In genomic region chr4:120285730-120286129, GRCm38 (mm10) we compare ENCODE assay signal across 10 mouse cellular contexts. TPM values are rescaled to one million over a fixed set of nuclear protein-coding genes. Genes with fewer than 3 reads are reported as not detected.
A peak's percentile ranks its signal among the peaks of the same experiment; 100 is the strongest.
DNase-seq lines count a peak whose midpoint lies in the region; ATAC-seq and TF ChIP-seq lines count a peak whose summit lies in the region.
"Had no signal": no experiment of that assay in that cellular context is flagged by ENCODE, and none has a peak within 500 bp of the region (broad histone marks: within the 10 kb centered on the region; RNA-seq: fewer than 3 reads in every experiment).

No protein-coding gene starts in this region.

- intact Hi-C loops in gastrocnemius, adult 2 months (cut with DNase I), result loop anchor here (5.0 kb wide), 1 partner anchor 58 kb away; no protein-coding TSS in a partner anchor
- intact Hi-C loops in gastrocnemius, postnatal 14 days (cut with DNase I; ENCODE audit: low total_unique reads), result no loop called here

- H3K4me2 ChIP-seq in stomach, embryonic 15.5 days, result peak overlapping the region; percentile 21
- no peak overlapping the region; the same call in 1 of the 2 replicates for H3K4me2 ChIP-seq in stomach, postnatal 0 days (replicated peaks; ENCODE audit: low read depth)
- peak overlapping the region; percentile 100; the same call in 1 of the 2 replicates for H3K4me2 ChIP-seq in limb, embryonic 15.5 days
- peak overlapping the region; percentile 100; the same call in 1 of the 2 replicates for H3K4me2 ChIP-seq in stomach, embryonic 16.5 days (ENCODE audit: low read depth, low read length)

- ATAC-seq in stomach, embryonic 15.5 days (ENCODE audit: insufficient read depth, low FRiP score, low read depth), result no peak
- no peak for ATAC-seq in stomach, postnatal 0 days (ENCODE audit: low FRiP score, low TSS enrichment)
- ATAC-seq in limb, embryonic 15.5 days (ENCODE audit: insufficient number of reproducible peaks, low FRiP score, low TSS enrichment, low read depth), result no peak
- no peak for ATAC-seq in stomach, embryonic 16.5 days (ENCODE audit: insufficient read depth, low FRiP score)
- no peak for ATAC-seq in inflammation-experienced regulatory T-cells, adult 6 months

- H3K9ac ChIP-seq in stomach, embryonic 15.5 days, result no peak overlapping the region
- H3K9ac ChIP-seq in stomach, postnatal 0 days (ENCODE audit: low read length), result no peak overlapping the region
- H3K9ac ChIP-seq in limb, embryonic 15.5 days, result no peak overlapping the region
- no peak overlapping the region for H3K9ac ChIP-seq in stomach, embryonic 16.5 days (ENCODE audit: low read length)

- no peaks in the 10 kb centered on the region for H3K9me3 ChIP-seq in stomach, embryonic 15.5 days
- no peaks in the 10 kb centered on the region for H3K9me3 ChIP-seq in stomach, postnatal 0 days (ENCODE audit: control insufficient read depth, low read length)
- no peaks in the 10 kb centered on the region for H3K9me3 ChIP-seq in limb, embryonic 15.5 days
- H3K9me3 ChIP-seq in stomach, embryonic 16.5 days (replicated peaks; ENCODE audit: control insufficient read depth, low read length), result no peaks in the 10 kb centered on the region

- peaks cover 23% of the 10 kb centered on the region for H3K4me1 ChIP-seq in stomach, embryonic 15.5 days
- peaks cover 6% of the 10 kb centered on the region for H3K4me1 ChIP-seq in stomach, postnatal 0 days (replicated peaks; ENCODE audit: control insufficient read depth, insufficient read depth)
- peaks cover 46% of the 10 kb centered on the region for H3K4me1 ChIP-seq in limb, embryonic 15.5 days
- peaks cover 20% of the 10 kb centered on the region for H3K4me1 ChIP-seq in stomach, embryonic 16.5 days (ENCODE audit: control insufficient read depth, insufficient read depth, low read length)

- no peak for TF ChIP-seq EP300 in stomach, postnatal 0 days (optimal IDR thresholded peaks at IDR 0.05)

- 100% methylated on average over 1 of the region's 1 CpGs for WGBS in stomach, embryonic 15.5 days
- 83% methylated on average over 1 of the region's 1 CpGs for WGBS in stomach, postnatal 0 days
- 86% methylated on average over 1 of the region's 1 CpGs for WGBS in limb, embryonic 15.5 days
- WGBS in stomach, embryonic 16.5 days, result 73% methylated on average over 1 of the region's 1 CpGs

- TF ChIP-seq CTCF in gastrocnemius, adult 2 months (IDR thresholded peaks at IDR 0.05), result no peak
- no peak for TF ChIP-seq CTCF in stomach, postnatal 0 days (IDR thresholded peaks at IDR 0.05; ENCODE audit: low read depth)

- peaks cover 51% of the 10 kb centered on the region for H3K27me3 ChIP-seq in stomach, embryonic 15.5 days (replicated peaks)
- H3K27me3 ChIP-seq in stomach, postnatal 0 days (ENCODE audit: control insufficient read depth, insufficient read depth, low read length), result peaks cover 2% of the 10 kb centered on the region; the same call in 1 of the 2 replicates
- peaks cover 72% of the 10 kb centered on the region for H3K27me3 ChIP-seq in limb, embryonic 15.5 days
- H3K27me3 ChIP-seq in stomach, embryonic 16.5 days (ENCODE audit: control insufficient read depth, insufficient read depth, low read length), result peaks cover 26% of the 10 kb centered on the region

- H3K36me3 ChIP-seq in stomach, embryonic 15.5 days, result no peaks in the 10 kb centered on the region
- no peaks in the 10 kb centered on the region for H3K36me3 ChIP-seq in stomach, postnatal 0 days (ENCODE audit: control insufficient read depth, insufficient read depth, low read length)
- no peaks in the 10 kb centered on the region for H3K36me3 ChIP-seq in limb, embryonic 15.5 days
- no peaks in the 10 kb centered on the region for H3K36me3 ChIP-seq in stomach, embryonic 16.5 days (ENCODE audit: control insufficient read depth, insufficient read depth, low read length)

- H3K4me3 ChIP-seq in gastrocnemius, adult 2 months, result peak overlapping the region; percentile 92
- H3K4me3 ChIP-seq in stomach, embryonic 15.5 days (replicated peaks), result no peak overlapping the region
- no peak overlapping the region for H3K4me3 ChIP-seq in stomach, postnatal 0 days (ENCODE audit: low read depth, low read length)
- no peak overlapping the region for H3K4me3 ChIP-seq in limb, embryonic 15.5 days
- H3K4me3 ChIP-seq in stomach, embryonic 16.5 days (replicated peaks; ENCODE audit: low read length), result 0 out of 2 replicates have a peak overlapping the region, but pooled peaks have one; percentile 1

- 0 out of 2 replicates have a peak overlapping the region, but pooled peaks have one; percentile 3 for H3K27ac ChIP-seq in gastrocnemius, adult 2 months
- H3K27ac ChIP-seq in stomach, embryonic 15.5 days, result no peak overlapping the region
- no peak overlapping the region for H3K27ac ChIP-seq in stomach, postnatal 0 days (replicated peaks)
- no peak overlapping the region for H3K27ac ChIP-seq in limb, embryonic 15.5 days
- H3K27ac ChIP-seq in stomach, embryonic 16.5 days (ENCODE audit: low read length), result no peak overlapping the region

- no peak for DNase-seq in gastrocnemius, adult 2 months
- DNase-seq in gastrocnemius, postnatal 14 days, result no peak
- DNase-seq in stomach, postnatal 0 days (ENCODE audit: low spot score), result no peak
- no peak for DNase-seq in kidney, adult 18-20 months
- DNase-seq: adrenal gland, adult 2 months; kidney, adult 8-10 months had no signal

RNA-seq across cellular contexts. Expression of gene Foxo6, which starts 1.4 kb away (rescaled TPM):
- total RNA-seq in gastrocnemius, adult 2 months (2021), result 10 to 100 TPM in 1 of 2 experiments, 1 to 10 TPM in 1; 4.3 to 10.0 TPM
- total RNA-seq in gastrocnemius, postnatal 14 days (2021), result 10 to 100 TPM in 1 of 2 experiments, 1 to 10 TPM in 1; 6.7 to 11.6 TPM
- 0.13 and 0.37 TPM in 2 replicates for polyA plus RNA-seq in stomach, embryonic 15.5 days (2015; fragmentation: Nextera tagmentation; extraction: Ambion mirVana)
- polyA plus RNA-seq in stomach, postnatal 0 days (2015; fragmentation: Nextera tagmentation; extraction: Ambion mirVana), result 0.28 and 0.53 TPM in 2 replicates
- polyA plus RNA-seq in limb, embryonic 15.5 days (2015; fragmentation: Nextera tagmentation; extraction: Ambion mirVana), result 0.17 and 0.22 TPM in 2 replicates
- polyA plus RNA-seq in stomach, embryonic 16.5 days (2015; fragmentation: Nextera tagmentation; extraction: Ambion mirVana), result 0.11 and 0.15 TPM in 2 replicates
- not detected for polyA plus RNA-seq in inflammation-experienced regulatory T-cells, adult 6 months (2017; shearing (Covaris generic))

Comparison
In these comparisons a context has a peak if more than half of its experiments do, and no peak if none do; other contexts are left out.
1. H3K4me3 ChIP-seq: peak in gastrocnemius, adult 2 months (single experiment) and stomach, embryonic 16.5 days (single experiment); none in stomach, embryonic 15.5 days (single experiment), stomach, postnatal 0 days (single experiment) and limb, embryonic 15.5 days (single experiment).